Mouse (Mus musculus) MEL (cell line): ENCODE results near the gene Pigc. TPM values are rescaled to one million over a fixed set of nuclear protein-coding genes. Genes with fewer than 3 reads are reported as not detected.

ENCODE experiments used
- DNase-seq: peaks from one replicate; pipeline ENCODE4 v3.0.0; 2011; ENCODE audit warnings: low read depth, low spot score
- H3K27ac ChIP-seq: 2 replicates; pipeline ENCODE4 v1.5.1; 2012; ENCODE audit warnings: low read depth, mild to moderate bottlenecking, control low read depth, low read length, moderate library complexity; ENCODE audit not compliant: control insufficient read depth
- H3K27me3 ChIP-seq, 2 experiments: fragments of 150-350 bp in 1 of 2; sonication (generic) in 1 of 2; 2 replicates each; pipeline ENCODE4 v1.6.1; 2012; ENCODE audit warnings: low read length in 2 of 2, mild to moderate bottlenecking in 2 of 2, improper control_type of control experiment in 1 of 2, moderate library complexity in 1 of 2; ENCODE audit not compliant: insufficient read depth in 2 of 2, control insufficient read depth in 1 of 2
- H3K36me3 ChIP-seq, 2 experiments: 2 replicates each; pipeline ENCODE4 v1.6.1; 2012 to 2014; ENCODE audit warnings: low read length in 2 of 2, improper control_type of control experiment in 1 of 2, inconsistent platforms in 1 of 2, mild to moderate bottlenecking in 1 of 2; ENCODE audit not compliant: insufficient read depth in 2 of 2, control insufficient read depth in 1 of 2
- H3K4me1 ChIP-seq, 2 experiments: fragments of 150-350 bp in 1 of 2; sonication (generic) in 1 of 2; 2 replicates each; pipeline ENCODE4 v1.6.1; 2012; ENCODE audit warnings: low read length in 2 of 2, improper control_type of control experiment in 1 of 2, mild to moderate bottlenecking in 1 of 2; ENCODE audit not compliant: insufficient read depth in 2 of 2, control insufficient read depth in 1 of 2
- H3K4me3 ChIP-seq, 2 experiments: fragments of 150-350 bp in 1 of 2; sonication (generic) in 1 of 2; 2 replicates each; pipeline ENCODE4 v1.5.1; 2012; ENCODE audit warnings: low read depth in 2 of 2, low read length in 2 of 2, mild to moderate bottlenecking in 2 of 2, moderate library complexity in 2 of 2, control low read depth in 1 of 2, improper control_type of control experiment in 1 of 2; ENCODE audit not compliant: control insufficient read depth in 1 of 2, insufficient read depth in 1 of 2
- H3K79me2 ChIP-seq: 2 replicates; pipeline ENCODE4 v1.6.1; 2012; ENCODE audit warnings: mild to moderate bottlenecking, low read length, moderate library complexity; ENCODE audit not compliant: control insufficient read depth, poor library complexity, insufficient read depth
- H3K9ac ChIP-seq: 2 replicates; pipeline ENCODE4 v1.6.1; 2012; ENCODE audit warnings: low read depth, mild to moderate bottlenecking, control low read depth, low read length, moderate library complexity; ENCODE audit not compliant: control insufficient read depth, poor library complexity, severe bottlenecking
- H3K9me3 ChIP-seq: fragments of 150-350 bp; sonication (generic); replicated peaks from 2 replicates; pipeline ENCODE4 v1.6.1; 2012; ENCODE audit warnings: mild to moderate bottlenecking, low read length, improper control_type of control experiment, moderate library complexity; ENCODE audit not compliant: insufficient read depth
- BHLHE40 ChIP-seq: IDR thresholded peaks from 2 replicates; pipeline ENCODE4 v1.6.1; 2012; ENCODE audit warnings: low read depth, mild to moderate bottlenecking, inconsistent platforms, low read length, improper control_type of control experiment, borderline replicate concordance
- CHD1 ChIP-seq: IDR thresholded peaks from 2 replicates; pipeline ENCODE4 v1.6.1; 2012; ENCODE audit warnings: low read depth, mild to moderate bottlenecking, inconsistent platforms, low read length, improper control_type of control experiment
- CHD2 ChIP-seq: IDR thresholded peaks from 2 replicates; pipeline ENCODE4 v1.6.1; 2011; ENCODE audit warnings: low read length, improper control_type of control experiment
- CTCF ChIP-seq, 3 experiments: IDR thresholded peaks in 2 of 3; conservative IDR thresholded peaks in 1 of 3; 2 replicates each; pipeline ENCODE4 v1.5.1; 2011 to 2012; ENCODE audit warnings: low read length in 3 of 3, low read depth in 2 of 3, mild to moderate bottlenecking in 2 of 3, improper control_type of control experiment in 1 of 3, inconsistent platforms in 1 of 3, mixed read lengths in 1 of 3, moderate library complexity in 1 of 3; ENCODE audit not compliant: control insufficient read depth in 1 of 3, insufficient read depth in 1 of 3, poor library complexity in 1 of 3, severe bottlenecking in 1 of 3
- E2F4 ChIP-seq: IDR thresholded peaks from 2 replicates; pipeline ENCODE4 v1.6.1; 2011; ENCODE audit warnings: low read depth, low read length, improper control_type of control experiment, borderline replicate concordance
- ELF1 ChIP-seq: IDR thresholded peaks from 2 replicates; pipeline ENCODE4 v1.6.1; 2014; ENCODE audit warnings: low read depth, mild to moderate bottlenecking, inconsistent platforms, low read length, improper control_type of control experiment, moderate library complexity
- EP300 ChIP-seq, 2 experiments: IDR thresholded peaks; 2 replicates each; pipeline ENCODE4 v1.6.1; 2011; ENCODE audit warnings: improper control_type of control experiment in 2 of 2, low read length in 2 of 2, low read depth in 1 of 2, mild to moderate bottlenecking in 1 of 2
- GABPA ChIP-seq: IDR thresholded peaks from 2 replicates; pipeline ENCODE4 v1.6.1; 2012; ENCODE audit warnings: low read depth, mild to moderate bottlenecking, inconsistent platforms, low read length, improper control_type of control experiment, moderate library complexity
- GATA1 ChIP-seq: IDR thresholded peaks from 2 replicates; pipeline ENCODE4 v1.6.1; 2011; ENCODE audit warnings: low read depth, low read length, improper control_type of control experiment
- HCFC1 ChIP-seq: IDR thresholded peaks from 2 replicates; pipeline ENCODE4 v1.6.1; 2012; ENCODE audit warnings: low read depth, mild to moderate bottlenecking, inconsistent platforms, low read length, improper control_type of control experiment, moderate library complexity
- JUND ChIP-seq: IDR thresholded peaks from 2 replicates; pipeline ENCODE4 v1.6.1; 2011; ENCODE audit warnings: low read depth, mild to moderate bottlenecking, improper control_type of control experiment, low read length
- KAT2A ChIP-seq: conservative IDR thresholded peaks from 2 replicates; pipeline ENCODE4 v1.6.1; 2012; ENCODE audit warnings: low read depth, low read length, improper control_type of control experiment, inconsistent platforms
- MAFK ChIP-seq: IDR thresholded peaks from 2 replicates; pipeline ENCODE4 v1.6.1; 2011; ENCODE audit warnings: low read depth, mild to moderate bottlenecking, low read length, improper control_type of control experiment, borderline replicate concordance
- MAX ChIP-seq: IDR thresholded peaks from 2 replicates; pipeline ENCODE4 v1.6.1; 2011; ENCODE audit warnings: low read length, improper control_type of control experiment
- MEF2A ChIP-seq: IDR thresholded peaks from 2 replicates; pipeline ENCODE4 v1.6.1; 2014; ENCODE audit warnings: low read depth, mild to moderate bottlenecking, inconsistent platforms, low read length, improper control_type of control experiment; ENCODE audit not compliant: poor library complexity, insufficient replicate concordance, severe bottlenecking; ENCODE audit errors: extremely low read depth
- MYB ChIP-seq: IDR thresholded peaks from 2 replicates; pipeline ENCODE4 v1.6.1; 2011; ENCODE audit warnings: mild to moderate bottlenecking, low read depth, low read length, improper control_type of control experiment
- MYC ChIP-seq: IDR thresholded peaks from 2 replicates; pipeline ENCODE4 v1.6.1; 2011; ENCODE audit warnings: low read depth, mild to moderate bottlenecking, low read length, improper control_type of control experiment, moderate library complexity
- NRF1 ChIP-seq: IDR thresholded peaks from 2 replicates; pipeline ENCODE4 v1.6.1; 2014; ENCODE audit warnings: low read depth, mild to moderate bottlenecking, inconsistent platforms, low read length, improper control_type of control experiment, moderate library complexity; ENCODE audit not compliant: poor library complexity, insufficient read depth, severe bottlenecking
- POLR2A ChIP-seq, 2 experiments: IDR thresholded peaks; 2 replicates each; pipeline ENCODE4 v1.6.1; 2011 to 2012; ENCODE audit warnings: low read length in 2 of 2, mild to moderate bottlenecking in 2 of 2, control low read depth in 1 of 2, improper control_type of control experiment in 1 of 2, low read depth in 1 of 2, moderate library complexity in 1 of 2; ENCODE audit not compliant: control insufficient read depth in 1 of 2, insufficient read depth in 1 of 2, poor library complexity in 1 of 2
- POLR2AphosphoS2 ChIP-seq: IDR thresholded peaks from 2 replicates; pipeline ENCODE4 v1.6.1; 2011; ENCODE audit warnings: low read length, improper control_type of control experiment
- POLR2AphosphoS5 ChIP-seq: IDR thresholded peaks from 2 replicates; pipeline ENCODE4 v1.6.1; 2012; ENCODE audit warnings: low read depth, borderline replicate concordance, mild to moderate bottlenecking, inconsistent platforms, low read length, moderate library complexity, mixed read lengths
- TBP ChIP-seq: IDR thresholded peaks from 2 replicates; pipeline ENCODE4 v1.8.0; 2011; ENCODE audit warnings: low read depth, low read length, improper control_type of control experiment
- TCF12 ChIP-seq: IDR thresholded peaks from 2 replicates; pipeline ENCODE4 v1.6.1; 2014; ENCODE audit warnings: low read depth, mild to moderate bottlenecking, inconsistent platforms, low read length, improper control_type of control experiment, moderate library complexity
- UBTF ChIP-seq: IDR thresholded peaks from 2 replicates; pipeline ENCODE4 v1.6.1; 2012; ENCODE audit warnings: low read depth, mild to moderate bottlenecking, inconsistent platforms, low read length, improper control_type of control experiment, moderate library complexity, borderline replicate concordance; ENCODE audit not compliant: insufficient read depth
- USF1 ChIP-seq: IDR thresholded peaks from 2 replicates; pipeline ENCODE4 v1.6.1; 2014; ENCODE audit warnings: low read depth, mild to moderate bottlenecking, inconsistent platforms, low read length, improper control_type of control experiment, moderate library complexity
- USF2 ChIP-seq, 2 experiments: IDR thresholded peaks; 2 replicates each; pipeline ENCODE4 v1.6.1; 2011 to 2012; ENCODE audit warnings: improper control_type of control experiment in 2 of 2, low read length in 2 of 2, borderline replicate concordance in 1 of 2, inconsistent platforms in 1 of 2, low read depth in 1 of 2, mild to moderate bottlenecking in 1 of 2; ENCODE audit not compliant: insufficient read depth in 1 of 2
- ZC3H11A ChIP-seq: IDR thresholded peaks from 2 replicates; pipeline ENCODE4 v1.6.1; 2012; ENCODE audit warnings: low read depth, mild to moderate bottlenecking, inconsistent platforms, low read length, improper control_type of control experiment
- ZNF384 ChIP-seq: IDR thresholded peaks from 2 replicates; pipeline ENCODE4 v1.6.1; 2012; ENCODE audit warnings: low read depth, mild to moderate bottlenecking, inconsistent platforms, low read length, improper control_type of control experiment
- polyA plus RNA-seq, 2 experiments: library from polyadenylated mRNA; stranded (reverse) in 1 of 2; unstranded in 1 of 2; fragments of >175 nt in 1 of 2; fragments of >200 nt in 1 of 2; gene quantifications; 2 replicates each; pipeline versions ENCODE4 v1.2.1 to v1.2.4; 2012; ENCODE audit warnings: low replicate concordance in 2 of 2, low read depth in 1 of 2; ENCODE audit not compliant: insufficient read length in 2 of 2, insufficient read depth in 1 of 2, missing spikeins in 1 of 2
- total RNA-seq: library from RNA; depleted of rRNA; stranded (reverse); fragments of 300-350 nt; gene quantifications from 2 replicates; pipeline ENCODE4 v1.2.3, GENCODE M21; 2012

Pigc gene
- total and polyA plus RNA-seq, 3 experiments: 4.2 to 9.8 TPM; not detected in 1

- Histone ChIP-seq H3K36me3 (0 out of 4 replicates have a peak, but pooled peaks cover 0 to 4% of the 10 kb centered on the region in 2 experiments), H3K79me2 (no peaks in the 10 kb centered on the region)
- TF ChIP-seq MAFK: no peak
- TF ChIP-seq MAX: no peak
- no peak for TF ChIP-seq TCF12
- TF ChIP-seq MEF2A: no peak
- TF ChIP-seq ZNF384: no peak
- no peak for TF ChIP-seq ELF1
- TF ChIP-seq GABPA: no peak
- TF ChIP-seq CTCF (IDR thresholded peaks at IDR 0.05 in 2 of 3, conservative IDR thresholded peaks at IDR 0.05 in 1 of 3; ENCODE audit: control insufficient read depth in 1 of 3, insufficient read depth in 1 of 3, low read depth in 2 of 3, low read length in 3 of 3, poor library complexity in 1 of 3, severe bottlenecking in 1 of 3): no peak
- TF ChIP-seq CHD1: no peak
- TF ChIP-seq POLR2AphosphoS2: no peak
- no peak for TF ChIP-seq NRF1
- no peak for TF ChIP-seq JUND
- TF ChIP-seq UBTF: no peak
- TF ChIP-seq USF2 (IDR thresholded peaks at IDR 0.05; ENCODE audit: borderline replicate concordance in 1 of 2, insufficient read depth in 1 of 2, low read depth in 1 of 2, low read length in 2 of 2): no peak
- no peak for TF ChIP-seq HCFC1
- no peak for TF ChIP-seq BHLHE40
- TF ChIP-seq CHD2: no peak
- no peak for TF ChIP-seq E2F4
These were observed 10.6 kb downstream of the Pigc start, which contains the start of gene 4930558K02Rik for GRCm38 (mm10) chr1:161979536-161979935. TSS of gene 4930558K02Rik (minus strand) at chr1:161979636.

GRCm38 (mm10) chr1:161980046-161980445 is 11.1 kb downstream of the Pigc start:
- TF ChIP-seq KAT2A: no peak
- no peak for TF ChIP-seq UBTF
- no peak for TF ChIP-seq ELF1
- no peak for TF ChIP-seq GABPA
- no peak for TF ChIP-seq MYC
- no peak for TF ChIP-seq CHD2
- TF ChIP-seq POLR2AphosphoS5: no peak
- no peak for TF ChIP-seq TBP
- no peak for TF ChIP-seq EP300 (IDR thresholded peaks at IDR 0.05; ENCODE audit: low read depth in 1 of 2, low read length in 2 of 2)
- no peak for TF ChIP-seq MYB
- TF ChIP-seq ZC3H11A: no peak
- no peak for TF ChIP-seq USF1
- no peak for TF ChIP-seq E2F4
- no peak for TF ChIP-seq POLR2A (IDR thresholded peaks at IDR 0.05; ENCODE audit: control insufficient read depth in 1 of 2, insufficient read depth in 1 of 2, low read depth in 1 of 2, low read length in 2 of 2, poor library complexity in 1 of 2)
- no peak for TF ChIP-seq GATA1
- H3K9ac ChIP-seq: no peak overlapping the region
- H3K36me3 ChIP-seq: no peaks in the 10 kb centered on the region
- H3K79me2 ChIP-seq: no peaks in the 10 kb centered on the region
- no peak overlapping the region for H3K4me3 ChIP-seq
- H3K27ac ChIP-seq: no peak overlapping the region
- DNase-seq: no peak
- no peaks in the 10 kb centered on the region for H3K9me3 ChIP-seq
- peaks cover 6 to 20% of the 10 kb centered on the region in 2 experiments; a peak in 3 of 4 replicates for H3K27me3 ChIP-seq
- H3K4me1 ChIP-seq: no peaks in the 10 kb centered on the region

More at GRCm38 (mm10) chr1:161979536-161979935, 10.6 kb downstream of the Pigc start, which contains the start of gene 4930558K02Rik:
- Histone ChIP-seq H3K4me1 (no peaks in the 10 kb centered on the region), H3K27me3 (peaks cover 4 to 15% of the 10 kb centered on the region in 2 experiments; a peak in 3 of 4 replicates), H3K4me3 (no peak within 1 kb of the TSS), H3K27ac (no peak within 1 kb of the TSS), H3K9me3 (no peaks in the 10 kb centered on the region), H3K9ac (no peak within 1 kb of the TSS)
- DNase-seq: no peak
